Comparison of ENCODE assay signal across 8 mouse cellular contexts in genomic region chr2:32191872-32192507, GRCm38 (mm10). TPM values are rescaled to one million over a fixed set of nuclear protein-coding genes. Genes with fewer than 3 reads are reported as not detected.
A peak's percentile ranks its signal among the peaks of the same experiment; 100 is the strongest.
DNase-seq lines count a peak whose midpoint lies in the region; ATAC-seq lines count a peak whose summit lies in the region.

No protein-coding gene starts in this region.

- peak; percentile 55; the same call in 1 of the 2 replicates for ATAC-seq in megakaryocyte, adult 5-6 weeks (ENCODE audit: poor library complexity, severe bottlenecking)

- peak; percentile 56 for DNase-seq in ovary, postnatal 36 days (ENCODE audit: low spot score)
- no peak for DNase-seq in ovary, adult 18-20 months (ENCODE audit: low spot score)
- DNase-seq in adipocyte (ENCODE audit: low spot score): peak; percentile 68
- DNase-seq in embryo, embryonic 10.5 days (ENCODE audit: low spot score): peak; percentile 31
- DNase-seq in kidney, adult 9 months: peak; percentile 71
- peak; percentile 83 to 85 for DNase-seq in thymus, postnatal 36 days
- DNase-seq in yolk sac, embryonic 10.5 days (ENCODE audit: low spot score): no peak

RNA-seq across cellular contexts. Expression of gene Prrc2b, which starts 41.1 kb away (rescaled TPM):
- 26.9 and 27.2 TPM in 2 replicates for total RNA-seq in megakaryocyte, adult 5-6 weeks (2015)
- total RNA-seq in megakaryocyte, adult 5-6 weeks (2017): 11.5 and 13.9 TPM in 2 replicates

RNA-seq across cellular contexts. Expression of gene Pomt1, which starts 44.4 kb away (rescaled TPM):
- 7.7 and 8.4 TPM in 2 replicates for total RNA-seq in megakaryocyte, adult 5-6 weeks (2015)
- 15.2 and 17.3 TPM in 2 replicates for total RNA-seq in megakaryocyte, adult 5-6 weeks (2017)

Comparison
In these comparisons a context has a peak if more than half of its experiments do, and no peak if none do; other contexts are left out.
1. DNase-seq: peak in ovary, postnatal 36 days (single experiment), adipocyte (single experiment), embryo, embryonic 10.5 days (single experiment), kidney, adult 9 months (single experiment) and thymus, postnatal 36 days (2 of 2); none in ovary, adult 18-20 months (single experiment) and yolk sac, embryonic 10.5 days (single experiment).